Mouse (Mus musculus): ENCODE data around the gene Cilp. TPM values are rescaled to one million over a fixed set of nuclear protein-coding genes. Genes with fewer than 3 reads are reported as not detected.
A peak's percentile ranks its signal among the peaks of the same experiment; 100 is the strongest.

Gene Cilp
- polyA plus RNA-seq, 1 experiment from 2014 or later: 0.90 TPM

- no peaks in the 10 kb centered on the region for H3K9me3 ChIP-seq (replicated peaks; ENCODE audit: control insufficient read depth, low read length)
- no peaks in the 10 kb centered on the region for H3K27me3 ChIP-seq (ENCODE audit: control insufficient read depth, insufficient read depth, low read length)
- peaks cover 4% of the 10 kb centered on the region; the same call in 1 of the 2 replicates for H3K36me3 ChIP-seq (ENCODE audit: control insufficient read depth, insufficient read depth, low read length)
- H3K27ac ChIP-seq (ENCODE audit: low read length): no peak overlapping the region
- H3K4me3 ChIP-seq (replicated peaks; ENCODE audit: low read length): no peak overlapping the region
- no peak for ATAC-seq (ENCODE audit: insufficient read depth, low FRiP score)
- no peak overlapping the region for H3K9ac ChIP-seq (ENCODE audit: low read length)
- no peak overlapping the region for H3K4me2 ChIP-seq (ENCODE audit: low read depth, low read length)
- 68% methylated on average over 8 of the region's 8 CpGs for WGBS
- H3K4me1 ChIP-seq (ENCODE audit: control insufficient read depth, insufficient read depth, low read length): no peaks in the 10 kb centered on the region
Observed at GRCm38 (mm10) chr9:65231284-65231683, 33.7 kb upstream of the Cilp start.

GRCm38 (mm10) chr9:65233243-65233985, 31.6 kb upstream of the Cilp start:
- Histone ChIP-seq H3K4me1 (ENCODE audit: control insufficient read depth, insufficient read depth, low read length) (peaks cover 8% of the 10 kb centered on the region), H3K4me2 (ENCODE audit: low read depth, low read length) (no peak overlapping the region), H3K4me3 (replicated peaks; ENCODE audit: low read length) (no peak overlapping the region), H3K9me3 (replicated peaks; ENCODE audit: control insufficient read depth, low read length) (no peaks in the 10 kb centered on the region), H3K27ac (ENCODE audit: low read length) (no peak overlapping the region), H3K27me3 (ENCODE audit: control insufficient read depth, insufficient read depth, low read length) (no peaks in the 10 kb centered on the region), H3K9ac (ENCODE audit: low read length) (no peak overlapping the region), H3K36me3 (ENCODE audit: control insufficient read depth, insufficient read depth, low read length) (peaks cover 4% of the 10 kb centered on the region; the same call in 1 of the 2 replicates)
- WGBS: 81% methylated on average over 9 of the region's 9 CpGs
- ATAC-seq (ENCODE audit: insufficient read depth, low FRiP score): no peak

- ATAC-seq (ENCODE audit: insufficient read depth, low FRiP score): no peak
- WGBS: 64% methylated on average over 3 of the region's 3 CpGs
- peaks cover 4% of the 10 kb centered on the region; the same call in 1 of the 2 replicates for H3K36me3 ChIP-seq (ENCODE audit: control insufficient read depth, insufficient read depth, low read length)
Observed at GRCm38 (mm10) chr9:65234734-65235133, 30.2 kb upstream of the Cilp start.

GRCm38 (mm10) chr9:65235601-65236000, 29.4 kb upstream of the Cilp start:
- ATAC-seq (ENCODE audit: insufficient read depth, low FRiP score): no peak
- Histone ChIP-seq H3K9ac (ENCODE audit: low read length) (no peak overlapping the region), H3K4me3 (replicated peaks; ENCODE audit: low read length) (no peak overlapping the region), H3K27me3 (ENCODE audit: control insufficient read depth, insufficient read depth, low read length) (no peaks in the 10 kb centered on the region), H3K4me2 (ENCODE audit: low read depth, low read length) (no peak overlapping the region), H3K9me3 (replicated peaks; ENCODE audit: control insufficient read depth, low read length) (no peaks in the 10 kb centered on the region), H3K36me3 (ENCODE audit: control insufficient read depth, insufficient read depth, low read length) (no peaks in the 10 kb centered on the region), H3K27ac (ENCODE audit: low read length) (no peak overlapping the region), H3K4me1 (ENCODE audit: control insufficient read depth, insufficient read depth, low read length) (peaks cover 13% of the 10 kb centered on the region)
- WGBS: 47% methylated on average over 1 of the region's 1 CpGs

More at GRCm38 (mm10) chr9:65234734-65235133, 30.2 kb upstream of the Cilp start:
- Histone ChIP-seq H3K4me1 (ENCODE audit: control insufficient read depth, insufficient read depth, low read length) (peaks cover 13% of the 10 kb centered on the region), H3K27ac (ENCODE audit: low read length) (no peak overlapping the region), H3K4me3 (replicated peaks; ENCODE audit: low read length) (no peak overlapping the region), H3K27me3 (ENCODE audit: control insufficient read depth, insufficient read depth, low read length) (no peaks in the 10 kb centered on the region), H3K4me2 (ENCODE audit: low read depth, low read length) (no peak overlapping the region), H3K9ac (ENCODE audit: low read length) (no peak overlapping the region), H3K9me3 (replicated peaks; ENCODE audit: control insufficient read depth, low read length) (no peaks in the 10 kb centered on the region)

GRCm38 (mm10) chr9:65237616-65238015, 27.4 kb upstream of the Cilp start:
- WGBS: 48% methylated on average over 11 of the region's 11 CpGs
- no peak overlapping the region; the same call in 1 of the 2 replicates for H3K9ac ChIP-seq (ENCODE audit: low read length)
- no peak overlapping the region for H3K4me2 ChIP-seq (ENCODE audit: low read depth, low read length)
- no peaks in the 10 kb centered on the region for H3K36me3 ChIP-seq (ENCODE audit: control insufficient read depth, insufficient read depth, low read length)
- H3K9me3 ChIP-seq (replicated peaks; ENCODE audit: control insufficient read depth, low read length): no peaks in the 10 kb centered on the region
- no peak overlapping the region for H3K4me3 ChIP-seq (replicated peaks; ENCODE audit: low read length)
- no peak for ATAC-seq (ENCODE audit: insufficient read depth, low FRiP score)
- no peaks in the 10 kb centered on the region for H3K27me3 ChIP-seq (ENCODE audit: control insufficient read depth, insufficient read depth, low read length)
- no peak overlapping the region for H3K27ac ChIP-seq (ENCODE audit: low read length)
- H3K4me1 ChIP-seq (ENCODE audit: control insufficient read depth, insufficient read depth, low read length): peaks cover 13% of the 10 kb centered on the region

GRCm38 (mm10) chr9:65238191-65238760, 26.7 kb upstream of the Cilp start:
- Histone ChIP-seq H3K27me3 (ENCODE audit: control insufficient read depth, insufficient read depth, low read length) (no peaks in the 10 kb centered on the region), H3K36me3 (ENCODE audit: control insufficient read depth, insufficient read depth, low read length) (no peaks in the 10 kb centered on the region), H3K4me3 (replicated peaks; ENCODE audit: low read length) (no peak overlapping the region), H3K9me3 (replicated peaks; ENCODE audit: control insufficient read depth, low read length) (no peaks in the 10 kb centered on the region), H3K27ac (ENCODE audit: low read length) (peak overlapping the region; percentile 62), H3K9ac (ENCODE audit: low read length) (no peak overlapping the region; the same call in 1 of the 2 replicates), H3K4me1 (ENCODE audit: control insufficient read depth, insufficient read depth, low read length) (peaks cover 20% of the 10 kb centered on the region), H3K4me2 (ENCODE audit: low read depth, low read length) (0 out of 2 replicates have a peak overlapping the region, but pooled peaks have one; percentile 9)
- no peak for ATAC-seq (ENCODE audit: insufficient read depth, low FRiP score)
- WGBS: 30% methylated on average over 13 of the region's 13 CpGs

GRCm38 (mm10) chr9:65239176-65239575, 25.8 kb upstream of the Cilp start:
- H3K27me3 ChIP-seq (ENCODE audit: control insufficient read depth, insufficient read depth, low read length): no peaks in the 10 kb centered on the region
- H3K4me3 ChIP-seq (replicated peaks; ENCODE audit: low read length): no peak overlapping the region
- 66% methylated on average over 4 of the region's 4 CpGs for WGBS
- H3K36me3 ChIP-seq (ENCODE audit: control insufficient read depth, insufficient read depth, low read length): no peaks in the 10 kb centered on the region
- no peak overlapping the region for H3K27ac ChIP-seq (ENCODE audit: low read length)
- no peak overlapping the region for H3K9ac ChIP-seq (ENCODE audit: low read length)
- H3K4me1 ChIP-seq (ENCODE audit: control insufficient read depth, insufficient read depth, low read length): peaks cover 29% of the 10 kb centered on the region
- no peaks in the 10 kb centered on the region for H3K9me3 ChIP-seq (replicated peaks; ENCODE audit: control insufficient read depth, low read length)
- ATAC-seq (ENCODE audit: insufficient read depth, low FRiP score): no peak
- no peak overlapping the region for H3K4me2 ChIP-seq (ENCODE audit: low read depth, low read length)

GRCm38 (mm10) chr9:65239731-65240130, 25.2 kb upstream of the Cilp start:
- H3K4me1 ChIP-seq (ENCODE audit: control insufficient read depth, insufficient read depth, low read length): peaks cover 31% of the 10 kb centered on the region
- no peaks in the 10 kb centered on the region for H3K36me3 ChIP-seq (ENCODE audit: control insufficient read depth, insufficient read depth, low read length)
- no peak overlapping the region for H3K27ac ChIP-seq (ENCODE audit: low read length)
- H3K9ac ChIP-seq (ENCODE audit: low read length): no peak overlapping the region
- 88% methylated on average over 5 of the region's 5 CpGs for WGBS
- H3K4me2 ChIP-seq (ENCODE audit: low read depth, low read length): no peak overlapping the region
- no peak for ATAC-seq (ENCODE audit: insufficient read depth, low FRiP score)
- no peaks in the 10 kb centered on the region for H3K9me3 ChIP-seq (replicated peaks; ENCODE audit: control insufficient read depth, low read length)
- H3K4me3 ChIP-seq (replicated peaks; ENCODE audit: low read length): no peak overlapping the region
- H3K27me3 ChIP-seq (ENCODE audit: control insufficient read depth, insufficient read depth, low read length): no peaks in the 10 kb centered on the region

- Histone ChIP-seq H3K36me3 (ENCODE audit: control insufficient read depth, insufficient read depth, low read length) (no peaks in the 10 kb centered on the region), H3K27me3 (ENCODE audit: control insufficient read depth, insufficient read depth, low read length) (no peaks in the 10 kb centered on the region), H3K27ac (ENCODE audit: low read length) (no peak overlapping the region), H3K9me3 (replicated peaks; ENCODE audit: control insufficient read depth, low read length) (no peaks in the 10 kb centered on the region), H3K4me1 (ENCODE audit: control insufficient read depth, insufficient read depth, low read length) (peaks cover 31% of the 10 kb centered on the region), H3K4me3 (replicated peaks; ENCODE audit: low read length) (no peak overlapping the region), H3K9ac (ENCODE audit: low read length) (no peak overlapping the region), H3K4me2 (ENCODE audit: low read depth, low read length) (no peak overlapping the region)
- ATAC-seq (ENCODE audit: insufficient read depth, low FRiP score): no peak
- 80% methylated on average over 3 of the region's 3 CpGs for WGBS
Observed at GRCm38 (mm10) chr9:65240587-65240986, 24.4 kb upstream of the Cilp start.

Measured in stomach, embryonic 16.5 days (tissue).